Mouse (Mus musculus): ENCODE measurements around the gene Zbtb12. TPM values are rescaled to one million over a fixed set of nuclear protein-coding genes. Genes with fewer than 3 reads are reported as not detected.
A peak's percentile ranks its signal among the peaks of the same experiment; 100 is the strongest.

The Zbtb12 gene
- polyA plus RNA-seq, 1 experiment from 2014 or later: 0.33 TPM

DNA sequence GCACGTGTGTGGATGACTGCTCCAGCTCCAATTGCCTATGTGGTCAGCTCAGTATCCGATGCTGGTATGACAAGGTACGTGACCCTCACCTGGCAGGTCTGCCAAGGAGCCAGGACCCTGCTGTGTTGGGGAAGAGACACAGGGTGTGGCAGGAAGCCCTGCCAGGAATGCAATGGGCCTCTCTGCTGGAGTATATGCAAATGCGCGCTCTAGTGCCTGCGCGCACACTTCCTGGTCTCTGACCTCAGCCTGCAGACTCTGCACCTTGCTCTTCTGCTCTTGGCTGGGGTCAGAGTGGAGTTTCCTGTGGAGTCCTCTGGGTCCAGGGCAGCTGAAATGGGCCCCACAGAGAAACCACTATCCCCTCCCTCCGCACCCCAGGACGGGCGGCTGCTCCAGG, 31.7 kb downstream of the Zbtb12 start:
- no peak for DNase-seq
- Histone ChIP-seq H3K9me3 (ENCODE audit: low read length) (no peaks in the 10 kb centered on the region), H3K4me2 (ENCODE audit: low read depth, low read length) (no peak overlapping the region), H3K4me1 (ENCODE audit: insufficient read depth) (peaks cover 16% of the 10 kb centered on the region), H3K27me3 (ENCODE audit: insufficient read depth, low read length) (no peaks in the 10 kb centered on the region), H3K36me3 (replicated peaks; ENCODE audit: insufficient read depth, low read length) (peaks cover 73% of the 10 kb centered on the region), H3K27ac (ENCODE audit: low read depth) (no peak overlapping the region), H3K4me3 (ENCODE audit: low read depth, low read length) (no peak overlapping the region), H3K9ac (replicated peaks) (no peak overlapping the region)
- TF ChIP-seq CTCF (IDR thresholded peaks at IDR 0.05; ENCODE audit: low read depth) (no peak), EP300 (IDR thresholded peaks at IDR 0.05; ENCODE audit: low read depth) (no peak)
- WGBS (ENCODE audit: insufficient replicate concordance): 70% methylated on average over 10 of the region's 10 CpGs
- ATAC-seq: no peak

DNA sequence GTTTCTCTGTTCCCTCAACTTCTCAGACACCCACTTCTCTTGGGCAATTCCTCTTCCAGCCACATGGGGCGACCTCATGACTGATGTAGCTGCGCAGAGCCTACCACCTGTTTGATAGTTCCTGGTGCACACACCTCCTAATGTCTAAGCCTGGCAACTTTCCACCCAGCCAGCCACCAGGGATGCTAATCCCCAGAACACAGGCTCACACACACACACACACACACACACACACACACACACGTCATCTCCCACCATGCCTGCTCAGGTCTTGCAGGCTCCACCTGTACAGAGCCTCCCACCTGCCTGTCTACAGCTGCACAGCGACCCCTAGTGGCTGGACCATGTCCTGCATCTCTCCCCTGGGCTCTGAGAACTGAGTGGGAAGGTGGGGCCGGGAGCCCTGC, 32.7 kb downstream of the Zbtb12 start:
- TF ChIP-seq EP300 (IDR thresholded peaks at IDR 0.05; ENCODE audit: low read depth) (no peak), CTCF (IDR thresholded peaks at IDR 0.05; ENCODE audit: low read depth) (peak; percentile 99)
- no peak overlapping the region for H3K4me3 ChIP-seq (ENCODE audit: low read depth, low read length)
- H3K4me1 ChIP-seq (ENCODE audit: insufficient read depth): peaks cover 16% of the 10 kb centered on the region
- H3K9me3 ChIP-seq (ENCODE audit: low read length): no peaks in the 10 kb centered on the region
- H3K27ac ChIP-seq (ENCODE audit: low read depth): no peak overlapping the region
- peaks cover 63% of the 10 kb centered on the region for H3K36me3 ChIP-seq (replicated peaks; ENCODE audit: insufficient read depth, low read length)
- ATAC-seq: peak; percentile 81
- H3K4me2 ChIP-seq (ENCODE audit: low read depth, low read length): no peak overlapping the region
- no peaks in the 10 kb centered on the region for H3K27me3 ChIP-seq (ENCODE audit: insufficient read depth, low read length)
- no peak overlapping the region for H3K9ac ChIP-seq (replicated peaks)
- DNase-seq: peak; percentile 92
- WGBS (ENCODE audit: insufficient replicate concordance): 45% methylated on average over 5 of the region's 5 CpGs

DNA sequence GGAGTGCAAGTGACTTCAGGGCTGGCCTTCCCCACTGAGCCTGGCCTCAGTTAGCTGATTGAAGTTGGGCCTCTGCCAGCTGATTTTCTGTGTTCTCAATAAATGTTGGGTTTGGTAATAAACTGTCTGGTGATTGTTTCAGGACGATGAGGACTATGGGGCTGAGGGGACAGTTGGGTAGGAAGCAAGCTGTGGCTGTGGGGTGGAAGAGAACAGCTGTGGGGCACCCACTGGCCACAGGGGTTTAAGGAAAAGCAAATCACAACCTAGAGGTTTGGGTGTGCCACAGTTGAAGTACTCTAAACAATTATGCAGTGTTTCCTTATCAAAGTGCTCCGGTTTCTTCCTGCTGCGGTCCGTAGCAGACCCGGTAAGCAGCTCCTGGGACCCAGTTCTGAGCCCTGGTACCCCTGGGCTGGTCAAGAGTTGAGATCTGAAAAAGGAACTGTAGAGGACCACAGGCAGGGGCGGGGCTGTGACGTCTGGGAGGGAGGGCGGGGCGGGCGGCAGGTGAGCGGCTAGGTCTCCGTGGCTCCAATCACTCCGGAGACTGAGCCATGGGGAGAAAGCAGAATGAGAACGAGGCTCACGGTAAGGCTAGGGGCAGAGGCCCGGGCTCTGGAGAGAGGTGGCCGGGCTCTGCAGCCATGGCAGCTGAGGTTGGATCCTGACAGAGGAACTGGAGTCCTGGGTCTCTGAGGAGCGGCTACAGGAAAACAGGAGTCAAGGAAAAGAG, 34.8 kb downstream of the Zbtb12 start, which contains the start of gene Slc44a4:
Slc44a4 (plus strand) TSS at position 537 of the 736 bp plus-strand sequence.
- DNase-seq: no peak
- peaks cover 42% of the 10 kb centered on the region for H3K36me3 ChIP-seq (replicated peaks; ENCODE audit: insufficient read depth, low read length)
- TF ChIP-seq CTCF (IDR thresholded peaks at IDR 0.05; ENCODE audit: low read depth): no peak
- TF ChIP-seq EP300 (IDR thresholded peaks at IDR 0.05; ENCODE audit: low read depth): no peak
- peak within 1 kb of the TSS; percentile 24; the same call in 1 of the 2 replicates for H3K4me2 ChIP-seq (ENCODE audit: low read depth, low read length)
- H3K4me3 ChIP-seq (ENCODE audit: low read depth, low read length): no peak within 1 kb of the TSS
- peaks cover 16% of the 10 kb centered on the region for H3K4me1 ChIP-seq (ENCODE audit: insufficient read depth)
- 46% methylated on average over 18 of the region's 18 CpGs for WGBS (ENCODE audit: insufficient replicate concordance)
- no peak within 1 kb of the TSS for H3K9ac ChIP-seq (replicated peaks)
- H3K9me3 ChIP-seq (ENCODE audit: low read length): no peaks in the 10 kb centered on the region
- no peak within 1 kb of the TSS for H3K27ac ChIP-seq (ENCODE audit: low read depth)
- peak; percentile 18; the same call in 1 of the 2 replicates for ATAC-seq
- H3K27me3 ChIP-seq (ENCODE audit: insufficient read depth, low read length): no peaks in the 10 kb centered on the region

DNA sequence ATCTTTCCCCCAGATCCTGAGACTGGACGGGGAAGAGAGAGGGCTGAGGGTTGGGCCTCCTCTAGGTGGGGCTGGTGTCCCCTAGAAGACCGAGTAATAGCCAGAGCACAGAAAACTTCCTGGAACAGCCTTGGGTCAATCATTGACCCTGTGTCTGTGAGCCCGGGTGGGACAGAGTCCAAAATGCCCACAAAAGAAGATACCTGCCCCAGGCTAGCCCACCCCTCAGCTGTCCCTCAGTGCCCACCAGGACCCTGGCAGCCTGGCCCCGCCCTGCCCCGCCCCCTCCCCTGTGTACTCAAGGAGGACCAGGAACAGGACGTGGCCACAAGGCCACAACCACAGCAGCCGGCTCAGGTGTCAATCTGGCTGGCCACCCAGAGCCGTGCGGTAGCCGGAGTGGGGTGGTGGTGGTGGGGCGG, 36.1 kb downstream of the Zbtb12 start:
- peak; percentile 58 for TF ChIP-seq CTCF (IDR thresholded peaks at IDR 0.05; ENCODE audit: low read depth)
- no peak for TF ChIP-seq EP300 (IDR thresholded peaks at IDR 0.05; ENCODE audit: low read depth)
- Histone ChIP-seq H3K4me3 (ENCODE audit: low read depth, low read length) (no peak overlapping the region), H3K4me2 (ENCODE audit: low read depth, low read length) (peak overlapping the region; percentile 24; the same call in 1 of the 2 replicates), H3K4me1 (ENCODE audit: insufficient read depth) (peaks cover 16% of the 10 kb centered on the region), H3K27me3 (ENCODE audit: insufficient read depth, low read length) (no peaks in the 10 kb centered on the region), H3K9me3 (ENCODE audit: low read length) (no peaks in the 10 kb centered on the region), H3K27ac (ENCODE audit: low read depth) (no peak overlapping the region), H3K9ac (replicated peaks) (peak overlapping the region; percentile 31; the same call in 1 of the 2 replicates), H3K36me3 (replicated peaks; ENCODE audit: insufficient read depth, low read length) (peaks cover 32% of the 10 kb centered on the region)
- ATAC-seq (peak; percentile 45), DNase-seq (peak; percentile 46)
- WGBS (ENCODE audit: insufficient replicate concordance): 16% methylated on average over 11 of the region's 11 CpGs

DNA sequence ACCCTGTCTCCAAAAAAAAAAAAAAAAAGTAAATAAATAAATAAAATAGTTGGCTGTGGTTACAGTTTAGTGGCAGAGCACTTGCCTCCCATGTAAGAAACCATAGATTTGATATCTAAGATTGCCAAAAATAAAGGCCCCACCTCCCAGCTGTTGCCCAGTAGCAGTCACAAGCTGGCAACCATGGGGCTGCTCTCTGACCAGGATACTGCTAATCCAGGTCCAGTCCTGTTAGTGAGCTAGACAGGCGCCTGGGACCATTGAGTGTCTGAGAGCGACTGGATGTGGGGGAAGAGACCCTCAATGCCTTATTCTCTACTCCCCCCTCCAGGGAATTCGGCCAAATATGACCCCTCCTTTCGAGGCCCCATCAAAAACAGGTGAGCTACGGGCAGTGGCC, 37.0 kb downstream of the Zbtb12 start:
- H3K27me3 ChIP-seq (ENCODE audit: insufficient read depth, low read length): no peaks in the 10 kb centered on the region
- no peak overlapping the region for H3K9ac ChIP-seq (replicated peaks)
- TF ChIP-seq EP300 (IDR thresholded peaks at IDR 0.05; ENCODE audit: low read depth): no peak
- TF ChIP-seq CTCF (IDR thresholded peaks at IDR 0.05; ENCODE audit: low read depth): no peak
- WGBS (ENCODE audit: insufficient replicate concordance): 74% methylated on average over 5 of the region's 5 CpGs
- H3K4me3 ChIP-seq (ENCODE audit: low read depth, low read length): no peak overlapping the region
- no peaks in the 10 kb centered on the region for H3K9me3 ChIP-seq (ENCODE audit: low read length)
- DNase-seq: no peak
- peaks cover 15% of the 10 kb centered on the region for H3K4me1 ChIP-seq (ENCODE audit: insufficient read depth)
- H3K27ac ChIP-seq (ENCODE audit: low read depth): no peak overlapping the region
- ATAC-seq: no peak
- peaks cover 23% of the 10 kb centered on the region for H3K36me3 ChIP-seq (replicated peaks; ENCODE audit: insufficient read depth, low read length)
- no peak overlapping the region for H3K4me2 ChIP-seq (ENCODE audit: low read depth, low read length)

DNA sequence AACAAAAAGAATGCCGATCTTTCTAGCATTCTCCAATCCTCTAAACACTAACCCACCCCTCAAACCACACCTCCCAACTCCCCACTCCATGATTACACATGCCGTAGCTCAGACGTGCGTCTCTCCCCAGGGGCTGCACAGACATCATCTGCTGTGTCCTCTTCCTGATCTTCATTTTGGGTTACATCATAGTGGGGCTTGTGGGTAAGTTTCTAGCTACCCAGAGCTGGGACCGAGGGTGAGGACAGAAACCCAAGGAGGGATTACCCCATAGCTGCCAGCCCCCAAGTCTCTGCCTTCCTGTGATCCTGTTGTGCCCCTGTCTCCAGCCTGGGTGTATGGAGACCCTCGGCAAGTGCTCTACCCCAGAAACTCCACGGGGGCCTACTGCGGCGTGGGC, 37.9 kb downstream of the Zbtb12 start:
- WGBS (ENCODE audit: insufficient replicate concordance): 63% methylated on average over 9 of the region's 9 CpGs
- TF ChIP-seq EP300 (IDR thresholded peaks at IDR 0.05; ENCODE audit: low read depth) (no peak), CTCF (IDR thresholded peaks at IDR 0.05; ENCODE audit: low read depth) (no peak)

More for the DNA sequence above, 37.9 kb downstream of the Zbtb12 start:
- no peak overlapping the region for H3K4me2 ChIP-seq (ENCODE audit: low read depth, low read length)
- no peak overlapping the region for H3K4me3 ChIP-seq (ENCODE audit: low read depth, low read length)
- no peak for ATAC-seq
- no peaks in the 10 kb centered on the region for H3K9me3 ChIP-seq (ENCODE audit: low read length)
- peaks cover 17% of the 10 kb centered on the region for H3K36me3 ChIP-seq (replicated peaks; ENCODE audit: insufficient read depth, low read length)
- H3K4me1 ChIP-seq (ENCODE audit: insufficient read depth): peaks cover 13% of the 10 kb centered on the region
- no peak for DNase-seq
- no peaks in the 10 kb centered on the region for H3K27me3 ChIP-seq (ENCODE audit: insufficient read depth, low read length)
- H3K27ac ChIP-seq (ENCODE audit: low read depth): no peak overlapping the region
- H3K9ac ChIP-seq (replicated peaks): no peak overlapping the region

Data from liver, postnatal 0 days (tissue).